Mouse (Mus musculus): ENCODE measurements around the gene Sept1. TPM values are rescaled to one million over a fixed set of nuclear protein-coding genes. Genes with fewer than 3 reads are reported as not detected.

Sept1 gene
- polyA plus RNA-seq, 1 experiment from 2014 or later: 11.6 TPM

DNA sequence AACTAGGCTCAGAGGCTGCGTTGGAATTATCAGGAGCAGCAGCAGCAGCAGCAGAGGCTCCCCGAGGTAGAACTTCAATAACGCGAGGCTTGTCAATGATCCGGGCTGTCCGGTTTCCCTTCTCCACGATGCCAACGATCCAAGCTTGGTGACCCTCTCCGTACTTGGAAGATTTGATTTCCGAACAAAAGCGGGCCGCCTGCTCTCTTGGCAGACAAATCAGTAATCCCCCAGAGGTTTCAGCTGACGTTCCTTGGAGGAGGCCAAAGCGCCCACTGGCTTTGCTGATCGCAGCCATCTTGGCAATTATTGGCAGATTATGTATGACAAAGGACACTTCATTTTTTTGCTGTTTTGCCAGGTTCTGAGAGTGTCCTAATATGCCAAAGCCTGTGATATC lies 39.6 kb upstream of the Sept1 start:
- no peak for ATAC-seq (ENCODE audit: low FRiP score, low TSS enrichment)

DNA sequence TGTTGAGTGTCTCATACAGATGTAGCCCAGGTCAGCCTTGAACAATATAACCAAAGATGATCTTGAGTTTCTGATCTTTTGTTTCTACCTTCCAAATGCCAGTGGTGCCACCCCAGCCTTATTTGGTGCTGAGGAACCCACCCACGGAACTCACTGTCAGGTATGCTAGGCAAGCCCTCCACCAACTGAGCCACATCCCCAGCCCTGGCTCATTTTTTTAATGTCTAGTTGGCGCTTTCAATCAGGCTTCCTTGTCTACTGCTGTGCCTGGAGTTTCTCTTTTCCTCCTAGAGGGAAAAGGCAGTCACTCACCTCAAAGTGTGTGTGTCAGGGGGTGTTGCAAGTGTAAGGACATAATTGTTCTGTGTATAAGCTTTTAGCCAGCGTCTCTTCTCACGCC lies 38.2 kb upstream of the Sept1 start:
- Histone ChIP-seq H3K27ac (replicated peaks; ENCODE audit: low read depth, low read length) (no peak overlapping the region), H3K9me3 (ENCODE audit: control insufficient read depth, low read length) (peaks cover 4% of the 10 kb centered on the region; the same call in 1 of the 2 replicates), H3K4me1 (ENCODE audit: control insufficient read depth, insufficient read depth, low read length) (peaks cover 11% of the 10 kb centered on the region), H3K36me3 (ENCODE audit: control insufficient read depth, insufficient read depth, low read length) (peaks cover 18% of the 10 kb centered on the region), H3K4me2 (ENCODE audit: low read length) (no peak overlapping the region), H3K9ac (replicated peaks; ENCODE audit: low read length) (no peak overlapping the region), H3K4me3 (replicated peaks; ENCODE audit: low read depth, low read length) (no peak overlapping the region), H3K27me3 (ENCODE audit: control insufficient read depth, insufficient read depth, low read length) (no peaks in the 10 kb centered on the region)
- WGBS: 97% methylated on average over 4 of the region's 4 CpGs
- no peak for DNase-seq
- no peak for ATAC-seq (ENCODE audit: low FRiP score, low TSS enrichment)

More for the DNA sequence above, 39.6 kb upstream of the Sept1 start:
- Histone ChIP-seq H3K4me2 (ENCODE audit: low read length) (peak overlapping the region; percentile 89), H3K27ac (replicated peaks; ENCODE audit: low read depth, low read length) (no peak overlapping the region), H3K4me1 (ENCODE audit: control insufficient read depth, insufficient read depth, low read length) (peaks cover 11% of the 10 kb centered on the region), H3K36me3 (ENCODE audit: control insufficient read depth, insufficient read depth, low read length) (peaks cover 18% of the 10 kb centered on the region), H3K4me3 (replicated peaks; ENCODE audit: low read depth, low read length) (peak overlapping the region; percentile 91; the same call in 1 of the 2 replicates), H3K27me3 (ENCODE audit: control insufficient read depth, insufficient read depth, low read length) (no peaks in the 10 kb centered on the region), H3K9ac (replicated peaks; ENCODE audit: low read length) (no peak overlapping the region), H3K9me3 (ENCODE audit: control insufficient read depth, low read length) (peaks cover 4% of the 10 kb centered on the region; the same call in 1 of the 2 replicates)
- DNase-seq: no peak
- WGBS: 93% methylated on average over 15 of the region's 15 CpGs

DNA sequence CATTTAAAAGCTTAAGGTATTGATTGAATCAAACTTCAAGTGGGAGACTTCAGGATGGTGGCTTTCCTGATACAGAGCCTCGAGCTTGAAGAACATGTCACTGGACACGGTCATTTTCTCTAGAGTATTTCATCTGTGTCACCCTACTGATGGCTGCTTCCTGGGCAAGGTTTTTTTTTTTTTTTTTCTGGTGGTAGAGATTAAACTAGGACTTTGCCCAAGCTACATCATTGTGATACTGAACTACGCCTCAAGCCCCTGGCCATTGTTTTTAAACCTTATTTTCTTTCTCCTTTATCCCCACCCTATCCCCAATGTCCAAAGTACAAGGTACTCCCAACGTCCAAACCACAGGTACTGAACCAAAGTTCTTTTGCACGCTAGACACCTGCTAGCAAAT lies 37.7 kb upstream of the Sept1 start:
- H3K4me2 ChIP-seq (ENCODE audit: low read length): no peak overlapping the region
- H3K4me1 ChIP-seq (ENCODE audit: control insufficient read depth, insufficient read depth, low read length): peaks cover 11% of the 10 kb centered on the region
- 97% methylated on average over 5 of the region's 5 CpGs for WGBS
- peaks cover 4% of the 10 kb centered on the region; the same call in 1 of the 2 replicates for H3K9me3 ChIP-seq (ENCODE audit: control insufficient read depth, low read length)
- no peaks in the 10 kb centered on the region for H3K27me3 ChIP-seq (ENCODE audit: control insufficient read depth, insufficient read depth, low read length)
- ATAC-seq (ENCODE audit: low FRiP score, low TSS enrichment) (no peak), DNase-seq (no peak)
- H3K27ac ChIP-seq (replicated peaks; ENCODE audit: low read depth, low read length): no peak overlapping the region
- peaks cover 18% of the 10 kb centered on the region for H3K36me3 ChIP-seq (ENCODE audit: control insufficient read depth, insufficient read depth, low read length)
- H3K9ac ChIP-seq (replicated peaks; ENCODE audit: low read length): no peak overlapping the region
- H3K4me3 ChIP-seq (replicated peaks; ENCODE audit: low read depth, low read length): no peak overlapping the region

DNA sequence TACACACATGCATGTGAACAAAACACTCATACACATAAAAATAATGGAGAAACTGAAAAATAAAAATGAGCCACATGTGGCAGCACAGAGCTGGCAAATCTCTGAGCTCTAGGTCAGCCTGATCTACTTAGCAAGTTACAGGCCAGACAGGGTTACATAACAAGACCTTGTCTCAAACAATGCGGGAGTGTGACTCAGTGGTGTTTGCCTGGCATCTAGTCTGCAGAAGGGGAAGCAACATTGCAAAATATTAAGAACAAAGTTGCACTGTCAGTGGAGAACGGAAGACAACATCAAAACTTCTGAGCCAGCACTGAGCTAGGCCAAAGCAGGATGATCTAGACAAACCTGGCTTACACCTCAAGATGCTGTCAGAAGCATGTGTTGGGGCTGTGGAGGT lies 37.3 kb upstream of the Sept1 start:
- WGBS: 96% methylated on average over 2 of the region's 2 CpGs
- no peak for DNase-seq

DNA sequence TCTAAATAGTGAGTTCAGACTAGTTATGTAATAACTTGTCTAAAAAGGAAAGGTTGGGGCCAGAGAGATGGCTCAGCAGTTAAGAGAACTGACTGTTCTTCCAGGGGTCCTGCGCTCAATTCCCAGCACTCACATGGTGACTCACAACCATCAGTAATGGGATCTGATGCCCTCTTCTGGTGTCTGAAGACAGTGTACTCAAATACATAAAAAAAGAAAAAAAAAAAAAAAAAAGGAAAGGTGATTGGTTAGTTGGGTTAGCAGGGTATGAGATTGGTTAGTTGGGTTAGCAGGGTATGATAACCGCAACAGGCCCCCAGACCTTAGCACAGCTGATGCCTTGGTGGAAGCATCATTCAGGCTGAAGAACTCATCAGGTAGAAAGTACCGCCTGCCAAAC lies 30.6 kb upstream of the Sept1 start:
- Histone ChIP-seq H3K27ac (replicated peaks; ENCODE audit: low read depth, low read length) (no peak overlapping the region), H3K4me2 (ENCODE audit: low read length) (no peak overlapping the region), H3K4me3 (replicated peaks; ENCODE audit: low read depth, low read length) (no peak overlapping the region), H3K36me3 (ENCODE audit: control insufficient read depth, insufficient read depth, low read length) (no peaks in the 10 kb centered on the region), H3K4me1 (ENCODE audit: control insufficient read depth, insufficient read depth, low read length) (peaks cover 7% of the 10 kb centered on the region; the same call in 1 of the 2 replicates), H3K9me3 (ENCODE audit: control insufficient read depth, low read length) (peaks cover 2% of the 10 kb centered on the region; the same call in 1 of the 2 replicates), H3K9ac (replicated peaks; ENCODE audit: low read length) (no peak overlapping the region), H3K27me3 (ENCODE audit: control insufficient read depth, insufficient read depth, low read length) (no peaks in the 10 kb centered on the region)
- DNase-seq: no peak
- no peak for ATAC-seq (ENCODE audit: low FRiP score, low TSS enrichment)
- 92% methylated on average over 3 of the region's 3 CpGs for WGBS

More for the DNA sequence above, 37.3 kb upstream of the Sept1 start:
- Histone ChIP-seq H3K4me2 (ENCODE audit: low read length) (no peak overlapping the region), H3K4me3 (replicated peaks; ENCODE audit: low read depth, low read length) (no peak overlapping the region), H3K27me3 (ENCODE audit: control insufficient read depth, insufficient read depth, low read length) (no peaks in the 10 kb centered on the region), H3K9ac (replicated peaks; ENCODE audit: low read length) (no peak overlapping the region), H3K9me3 (ENCODE audit: control insufficient read depth, low read length) (peaks cover 4% of the 10 kb centered on the region; the same call in 1 of the 2 replicates), H3K36me3 (ENCODE audit: control insufficient read depth, insufficient read depth, low read length) (peaks cover 18% of the 10 kb centered on the region), H3K4me1 (ENCODE audit: control insufficient read depth, insufficient read depth, low read length) (peaks cover 11% of the 10 kb centered on the region), H3K27ac (replicated peaks; ENCODE audit: low read depth, low read length) (no peak overlapping the region)
- ATAC-seq (ENCODE audit: low FRiP score, low TSS enrichment): no peak

DNA sequence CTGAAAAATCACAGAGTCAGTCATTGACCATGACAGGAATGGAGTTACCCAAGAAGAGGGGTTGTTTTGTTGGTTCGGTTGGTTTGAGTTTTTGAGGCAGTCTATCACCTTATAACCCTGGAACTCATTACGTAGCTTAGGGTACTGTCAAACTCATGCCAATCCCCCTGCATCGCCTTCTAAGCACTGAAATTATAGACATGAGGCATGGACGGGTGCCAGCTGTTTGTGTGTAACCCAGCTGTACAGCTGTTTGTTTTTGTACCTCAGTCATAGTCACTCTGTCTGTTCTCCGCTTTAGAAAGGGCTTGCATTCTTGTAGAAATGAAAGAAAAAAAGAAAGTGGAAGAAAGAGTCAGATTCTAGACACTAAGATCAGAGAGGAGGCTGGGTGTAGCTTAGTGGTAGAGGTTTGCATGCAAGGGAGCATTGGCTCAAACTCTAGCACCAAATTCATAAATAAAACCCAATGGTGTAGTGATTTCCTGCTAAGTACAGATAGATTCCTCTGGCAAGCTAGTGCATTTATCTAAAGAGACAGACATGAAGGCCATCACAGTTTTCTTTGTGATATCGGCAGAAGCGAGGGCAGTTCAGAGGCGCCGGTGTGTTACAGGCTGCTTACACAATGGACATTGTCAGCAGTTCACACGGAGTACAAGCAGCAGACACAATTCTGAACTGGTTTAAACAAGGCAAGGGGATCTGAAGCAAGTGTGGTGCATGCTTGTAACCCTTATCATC lies 29.5 kb upstream of the Sept1 start:
- Histone ChIP-seq H3K4me1 (ENCODE audit: control insufficient read depth, insufficient read depth, low read length) (peaks cover 7% of the 10 kb centered on the region; the same call in 1 of the 2 replicates), H3K27ac (replicated peaks; ENCODE audit: low read depth, low read length) (no peak overlapping the region), H3K27me3 (ENCODE audit: control insufficient read depth, insufficient read depth, low read length) (no peaks in the 10 kb centered on the region), H3K4me2 (ENCODE audit: low read length) (no peak overlapping the region), H3K4me3 (replicated peaks; ENCODE audit: low read depth, low read length) (no peak overlapping the region), H3K9ac (replicated peaks; ENCODE audit: low read length) (no peak overlapping the region), H3K9me3 (ENCODE audit: control insufficient read depth, low read length) (no peaks in the 10 kb centered on the region), H3K36me3 (ENCODE audit: control insufficient read depth, insufficient read depth, low read length) (no peaks in the 10 kb centered on the region)
- ATAC-seq (ENCODE audit: low FRiP score, low TSS enrichment) (no peak), DNase-seq (no peak)
- 85% methylated on average over 10 of the region's 10 CpGs for WGBS

DNA sequence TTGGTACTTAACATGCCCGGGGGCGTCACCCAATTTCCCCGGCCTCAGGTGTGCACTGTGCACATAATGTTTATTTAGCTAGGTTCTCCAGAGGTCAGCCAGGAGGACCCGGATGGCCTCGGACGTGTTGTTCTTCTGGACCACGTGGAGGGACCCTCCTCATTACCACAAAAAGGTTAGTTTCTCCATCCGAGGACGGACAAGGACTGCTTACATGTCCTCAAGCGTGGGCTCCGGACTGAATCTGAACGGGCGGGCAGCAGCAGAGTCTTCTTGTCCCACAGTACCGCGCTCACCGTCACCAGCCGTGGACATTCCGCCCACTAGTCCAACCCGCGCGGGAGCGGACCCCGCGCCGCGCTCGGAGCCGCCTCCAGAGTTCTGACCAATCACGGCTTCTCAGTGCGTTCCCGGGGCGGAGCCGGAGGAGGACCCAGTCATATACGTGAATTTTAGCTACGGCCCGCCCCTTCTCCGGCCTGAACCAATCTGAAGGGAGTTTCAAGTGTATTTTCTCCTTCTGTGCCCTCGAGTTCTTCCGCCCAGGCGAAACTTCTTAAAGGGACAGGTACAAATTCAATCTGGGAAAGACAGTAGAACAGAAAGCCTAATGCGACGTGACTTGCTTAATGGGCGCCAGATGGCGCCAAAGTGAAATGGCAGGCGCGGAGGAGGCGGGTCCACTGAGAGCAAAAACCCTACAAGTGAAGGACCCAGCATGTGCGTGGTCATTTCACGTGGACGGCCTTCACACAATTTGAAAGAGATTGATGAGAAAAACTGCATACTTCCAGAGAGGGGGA lies 27.6 kb upstream of the Sept1 start, which contains the start of gene Dctpp1:
Dctpp1 (minus strand) TSS at position 401 of the 803 bp plus-strand sequence.
- Histone ChIP-seq H3K4me1 (ENCODE audit: control insufficient read depth, insufficient read depth, low read length) (peaks cover 7% of the 10 kb centered on the region; the same call in 1 of the 2 replicates), H3K9ac (replicated peaks; ENCODE audit: low read length) (peak within 1 kb of the TSS; percentile 56), H3K9me3 (ENCODE audit: control insufficient read depth, low read length) (no peaks in the 10 kb centered on the region), H3K4me2 (ENCODE audit: low read length) (peak within 1 kb of the TSS; percentile 68), H3K27ac (replicated peaks; ENCODE audit: low read depth, low read length) (no peak within 1 kb of the TSS), H3K27me3 (ENCODE audit: control insufficient read depth, insufficient read depth, low read length) (no peaks in the 10 kb centered on the region), H3K36me3 (ENCODE audit: control insufficient read depth, insufficient read depth, low read length) (peaks cover 5% of the 10 kb centered on the region; the same call in 1 of the 2 replicates), H3K4me3 (replicated peaks; ENCODE audit: low read depth, low read length) (peak within 1 kb of the TSS; percentile 56)
- under 1% methylated on average over 50 of the region's 50 CpGs for WGBS
- peak; percentile 98 for ATAC-seq (ENCODE audit: low FRiP score, low TSS enrichment)
- DNase-seq: peak; percentile 98

DNA sequence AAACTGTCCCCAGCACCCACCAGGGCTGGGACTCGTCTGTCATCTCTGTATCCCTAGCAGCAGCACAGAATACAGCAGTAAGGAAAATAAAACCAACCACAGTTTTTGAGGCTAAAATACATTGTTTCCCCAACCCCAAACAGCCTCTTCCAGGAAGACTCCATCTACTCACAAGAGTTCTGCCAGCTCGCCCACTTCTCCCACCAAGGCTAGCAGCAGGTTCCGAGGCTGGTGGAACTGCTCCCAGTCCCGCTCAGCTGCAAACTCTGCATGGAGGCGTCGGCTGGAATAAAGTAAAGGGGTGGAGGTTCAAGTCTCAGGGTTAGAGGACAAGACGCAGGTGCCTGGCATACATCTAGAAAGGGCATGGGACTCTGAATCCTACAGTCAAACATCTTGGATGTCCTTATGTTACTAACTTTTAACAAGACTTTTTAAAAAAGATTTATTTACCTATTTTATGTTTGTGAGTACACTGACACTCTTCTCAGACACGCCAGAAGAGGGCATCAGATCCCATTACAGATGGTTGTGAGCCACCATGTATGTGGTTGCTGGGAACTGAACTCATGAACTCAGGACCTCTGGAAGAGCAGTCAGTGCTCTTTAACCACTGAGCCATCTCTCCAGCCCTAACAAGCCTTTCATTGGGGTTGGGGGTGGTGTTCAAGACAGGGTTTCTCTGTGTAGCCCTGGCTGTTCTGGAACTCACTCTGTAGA lies 26.4 kb upstream of the Sept1 start:
- ATAC-seq (ENCODE audit: low FRiP score, low TSS enrichment): no peak
- WGBS: 72% methylated on average over 8 of the region's 8 CpGs
- H3K27me3 ChIP-seq (ENCODE audit: control insufficient read depth, insufficient read depth, low read length): no peaks in the 10 kb centered on the region
- H3K9me3 ChIP-seq (ENCODE audit: control insufficient read depth, low read length): no peaks in the 10 kb centered on the region
- DNase-seq: no peak
- H3K36me3 ChIP-seq (ENCODE audit: control insufficient read depth, insufficient read depth, low read length): peaks cover 5% of the 10 kb centered on the region; the same call in 1 of the 2 replicates
- H3K4me1 ChIP-seq (ENCODE audit: control insufficient read depth, insufficient read depth, low read length): peaks cover 15% of the 10 kb centered on the region
- H3K4me2 ChIP-seq (ENCODE audit: low read length): peak overlapping the region; percentile 68
- H3K27ac ChIP-seq (replicated peaks; ENCODE audit: low read depth, low read length): no peak overlapping the region
- peak overlapping the region; percentile 56 for H3K4me3 ChIP-seq (replicated peaks; ENCODE audit: low read depth, low read length)
- no peak overlapping the region for H3K9ac ChIP-seq (replicated peaks; ENCODE audit: low read length)

All from midbrain, embryonic 14.5 days (tissue).